Mouse (Mus musculus) stomach, embryonic 14.5 days (tissue): ENCODE results near the gene Esr2. TPM values are rescaled to one million over a fixed set of nuclear protein-coding genes. Genes with fewer than 3 reads are reported as not detected.

Source experiments
- ATAC-seq: fragments of 200-750 bp; cut with Nextera tagmentation; 2 replicates; pipeline ENCODE4 v1.8.0; 2017; ENCODE audit warnings: low read depth, moderate TSS enrichment; ENCODE audit not compliant: insufficient number of reproducible peaks, insufficient read depth, low FRiP score
- H3K27ac ChIP-seq: fragments of 300-500 bp; sonication (generic); 2 replicates; pipeline ENCODE4 v1.5.1; 2014; ENCODE audit warnings: mild to moderate bottlenecking, low read length, moderate library complexity, mixed read lengths
- H3K27me3 ChIP-seq: fragments of 300-500 bp; sonication (generic); 2 replicates; pipeline ENCODE4 v1.6.1; 2014; ENCODE audit warnings: low read length, control low read depth, mixed read lengths; ENCODE audit not compliant: control insufficient read depth, insufficient read depth
- H3K36me3 ChIP-seq: fragments of 300-500 bp; sonication (generic); 2 replicates; pipeline ENCODE4 v1.6.1; 2014; ENCODE audit warnings: mild to moderate bottlenecking, control low read depth, low read length, moderate library complexity, mixed read lengths; ENCODE audit not compliant: control insufficient read depth, insufficient read depth
- H3K4me1 ChIP-seq: fragments of 300-500 bp; sonication (generic); 2 replicates; pipeline ENCODE4 v1.6.1; 2014; ENCODE audit warnings: low read length, control low read depth, mixed read lengths; ENCODE audit not compliant: control insufficient read depth, insufficient read depth
- H3K4me2 ChIP-seq: fragments of 300-500 bp; sonication (generic); replicated peaks from 2 replicates; pipeline ENCODE4 v1.6.1; 2014; ENCODE audit warnings: low read depth, low read length, control low read depth
- H3K4me3 ChIP-seq: fragments of 300-500 bp; sonication (generic); 2 replicates; pipeline ENCODE4 v1.5.1; 2014; ENCODE audit warnings: low read depth, low read length, control low read depth
- H3K9ac ChIP-seq: fragments of 300-500 bp; sonication (generic); replicated peaks from 2 replicates; pipeline ENCODE4 v1.6.1; 2014; ENCODE audit warnings: low read depth, mild to moderate bottlenecking, control low read depth, low read length, moderate library complexity, mixed read lengths
- H3K9me3 ChIP-seq: fragments of 300-500 bp; sonication (generic); 2 replicates; pipeline ENCODE4 v1.6.1; 2016; ENCODE audit warnings: low read depth, low read length, control low read depth; ENCODE audit not compliant: control insufficient read depth
- WGBS: fragments of 180-500 bp; shearing (Covaris S2); extraction: QIAGEN DNeasy Blood & Tissue Kit; methylation state at CpG from one replicate; pipeline ENCODE4 v1.1.7; 2014; 5-methylcytosine and 5-hydroxymethylcytosine counted together
- polyA plus RNA-seq: library from polyadenylated mRNA; unstranded; fragments of >200 nt; fragmentation: Nextera tagmentation; extraction: Ambion mirVana; gene quantifications from 2 replicates; pipeline ENCODE4 v1.2.1, GENCODE M21; 2014

Esr2 gene
- polyA plus RNA-seq, 1 experiment from 2014 or later = 0.19 TPM

DNA sequence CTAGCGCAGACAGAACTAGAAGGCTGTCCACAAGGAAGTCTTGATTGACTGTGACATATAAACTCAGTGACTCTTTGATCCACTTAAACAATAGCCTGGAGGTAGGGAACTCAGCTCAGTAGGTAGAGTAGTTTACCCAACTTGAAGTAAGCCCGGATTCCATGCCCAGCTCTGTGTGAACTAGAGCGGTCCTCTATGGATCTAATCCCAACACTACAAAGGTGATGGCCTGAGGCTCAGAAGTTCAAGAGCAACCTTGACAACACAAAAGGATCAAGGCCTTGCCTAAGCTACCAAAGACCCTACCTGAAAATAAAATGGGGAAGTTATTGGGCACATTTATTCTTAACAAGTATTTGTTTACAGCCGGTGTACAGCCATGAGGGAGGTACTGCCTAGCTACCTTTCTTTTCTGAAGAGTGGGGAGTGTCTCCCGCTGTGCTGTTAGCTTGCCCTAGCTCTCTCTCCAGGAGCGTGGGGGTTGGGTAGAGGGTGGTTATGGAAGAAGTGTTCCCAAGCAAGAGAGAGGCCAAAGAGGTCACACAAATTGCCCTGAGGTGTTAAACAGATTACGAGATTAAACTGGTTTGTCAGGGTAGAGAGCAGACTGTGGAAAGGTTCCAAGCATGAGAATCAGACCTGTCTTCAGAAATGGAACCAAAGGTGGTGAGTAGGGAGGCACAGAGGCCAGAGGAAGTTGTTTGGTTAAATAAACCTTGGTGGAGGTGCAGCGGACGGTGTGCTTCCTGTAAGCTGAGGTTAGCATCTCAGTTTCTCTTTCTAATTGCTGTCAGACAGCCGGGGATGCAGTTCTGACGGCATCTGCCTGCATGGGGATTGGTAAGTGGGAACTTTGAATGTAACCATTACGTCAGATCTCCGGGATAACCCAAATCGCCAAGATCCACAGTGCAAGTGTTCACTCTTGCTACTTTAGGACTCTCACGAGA lies 90.8 kb downstream of the Esr2 start:
- H3K4me1 ChIP-seq = 0 out of 2 replicates have a peak, but pooled peaks cover 3% of the 10 kb centered on the region
- no peaks in the 10 kb centered on the region for H3K9me3 ChIP-seq
- H3K27me3 ChIP-seq = no peaks in the 10 kb centered on the region
- peaks cover 9% of the 10 kb centered on the region for H3K36me3 ChIP-seq
- ATAC-seq = no peak
- WGBS = 65% methylated on average over 15 of the region's 15 CpGs
- H3K27ac ChIP-seq = no peak overlapping the region
- H3K4me2 ChIP-seq = no peak overlapping the region
- no peak overlapping the region for H3K9ac ChIP-seq
- H3K4me3 ChIP-seq = no peak overlapping the region

DNA sequence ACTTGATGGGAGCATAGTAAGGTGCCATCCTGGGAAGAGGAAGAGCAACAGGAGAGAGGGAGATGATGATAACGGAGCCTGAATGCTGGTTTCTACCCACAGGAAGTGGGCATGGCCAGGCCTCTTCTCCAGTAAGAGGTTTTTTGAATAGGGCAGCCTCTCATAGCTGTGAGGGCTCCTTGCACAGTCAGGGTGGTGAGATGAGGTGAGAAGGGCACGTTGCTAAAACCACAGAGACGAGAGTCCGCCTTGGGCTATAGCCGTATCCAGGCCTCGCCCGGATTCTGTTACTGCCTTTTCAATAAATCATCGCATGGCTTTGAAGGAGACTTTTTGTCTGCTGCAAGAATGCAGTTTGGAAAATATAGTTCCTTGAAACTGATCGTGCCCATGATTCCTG lies 92.0 kb downstream of the Esr2 start:
- WGBS = 68% methylated on average over 9 of the region's 9 CpGs
- H3K9ac ChIP-seq = no peak overlapping the region
- no peak overlapping the region for H3K27ac ChIP-seq
- no peaks in the 10 kb centered on the region for H3K27me3 ChIP-seq
- 0 out of 2 replicates have a peak, but pooled peaks cover 10% of the 10 kb centered on the region for H3K4me1 ChIP-seq
- no peak overlapping the region for H3K4me2 ChIP-seq
- no peak for ATAC-seq
- peaks cover 9% of the 10 kb centered on the region for H3K36me3 ChIP-seq
- H3K9me3 ChIP-seq = no peaks in the 10 kb centered on the region
- H3K4me3 ChIP-seq = no peak overlapping the region

DNA sequence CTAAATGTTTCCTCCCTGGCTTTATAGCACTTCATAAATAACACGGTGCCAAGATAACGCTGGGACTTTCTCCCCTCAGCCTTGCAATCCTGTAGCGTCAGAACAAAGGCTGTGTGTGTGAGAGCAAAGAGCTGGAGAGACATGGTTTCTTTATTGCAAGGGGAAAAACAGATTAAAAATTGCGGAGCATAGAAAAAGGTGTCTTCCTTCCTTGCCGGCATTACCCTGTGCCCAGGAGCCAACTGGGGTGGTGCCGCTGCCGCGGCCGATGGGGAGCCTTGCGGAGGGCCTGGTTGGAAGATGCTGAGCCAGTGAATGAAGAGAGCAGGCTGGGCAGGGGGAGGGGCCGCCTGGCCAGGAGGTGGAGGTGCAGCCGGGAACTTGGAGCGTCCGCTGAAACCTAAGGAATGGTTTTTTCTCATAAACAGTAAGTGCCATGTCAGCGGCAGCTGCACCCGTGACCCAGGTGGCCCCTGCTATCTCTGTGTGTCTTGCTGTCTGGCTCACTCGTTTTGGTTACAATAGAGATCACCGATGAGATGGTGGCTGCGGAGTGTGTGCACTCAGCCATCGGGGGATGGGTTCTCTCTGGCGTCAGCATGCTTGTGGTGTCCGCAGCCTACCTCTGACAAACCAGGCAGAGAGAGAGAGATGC lies 95.4 kb downstream of the Esr2 start:
- Histone ChIP-seq H3K9ac (no peak overlapping the region), H3K27me3 (no peaks in the 10 kb centered on the region), H3K9me3 (no peaks in the 10 kb centered on the region), H3K36me3 (peaks cover 12% of the 10 kb centered on the region), H3K4me2 (peak overlapping the region; percentile 42), H3K4me1 (0 out of 2 replicates have a peak, but pooled peaks cover 10% of the 10 kb centered on the region), H3K27ac (no peak overlapping the region), H3K4me3 (peak overlapping the region; percentile 13)
- WGBS = 4% methylated on average over 21 of the region's 22 CpGs
- ATAC-seq = peak; percentile 77; the same call in 1 of the 2 replicates

DNA sequence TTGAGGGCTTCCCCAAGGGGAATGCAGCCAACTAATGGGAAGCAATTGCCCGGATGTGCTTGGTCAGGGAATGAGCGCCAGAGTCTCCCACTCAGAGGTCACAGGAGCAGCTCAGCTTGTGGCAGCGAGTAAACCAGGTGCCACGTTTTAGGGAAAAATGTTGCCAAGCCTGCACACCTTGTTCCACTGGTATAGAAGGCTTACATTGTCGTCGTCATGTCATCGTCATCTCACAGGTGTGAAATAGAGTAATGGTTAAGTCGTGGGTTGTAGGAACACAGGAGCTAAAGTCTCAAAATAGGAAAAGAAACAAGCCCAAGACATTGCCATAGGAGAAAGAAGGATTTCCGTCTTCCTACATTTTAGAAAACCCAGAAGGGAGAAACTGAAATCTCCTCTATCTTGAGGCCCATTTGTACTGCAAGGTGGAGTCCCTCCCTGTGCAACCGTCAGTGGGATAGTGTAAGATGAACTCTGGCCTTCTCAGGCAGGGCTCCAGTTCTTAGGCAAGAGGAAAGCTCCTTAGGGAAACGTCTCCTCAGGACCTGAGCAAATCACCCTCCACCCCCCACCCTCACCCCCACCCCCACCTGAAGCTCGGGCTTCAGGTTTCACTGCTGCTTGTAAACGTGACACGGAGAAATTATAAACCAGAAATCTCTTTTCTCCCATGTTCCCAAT lies 96.0 kb downstream of the Esr2 start:
- peak overlapping the region; percentile 13; the same call in 1 of the 2 replicates for H3K4me3 ChIP-seq
- 38% methylated on average over 14 of the region's 14 CpGs for WGBS
- no peak for ATAC-seq
- peaks cover 13% of the 10 kb centered on the region for H3K36me3 ChIP-seq
- no peak overlapping the region for H3K27ac ChIP-seq
- no peaks in the 10 kb centered on the region for H3K27me3 ChIP-seq
- H3K9me3 ChIP-seq = no peaks in the 10 kb centered on the region
- H3K9ac ChIP-seq = no peak overlapping the region
- 0 out of 2 replicates have a peak, but pooled peaks cover 10% of the 10 kb centered on the region for H3K4me1 ChIP-seq
- H3K4me2 ChIP-seq = peak overlapping the region; percentile 42

DNA sequence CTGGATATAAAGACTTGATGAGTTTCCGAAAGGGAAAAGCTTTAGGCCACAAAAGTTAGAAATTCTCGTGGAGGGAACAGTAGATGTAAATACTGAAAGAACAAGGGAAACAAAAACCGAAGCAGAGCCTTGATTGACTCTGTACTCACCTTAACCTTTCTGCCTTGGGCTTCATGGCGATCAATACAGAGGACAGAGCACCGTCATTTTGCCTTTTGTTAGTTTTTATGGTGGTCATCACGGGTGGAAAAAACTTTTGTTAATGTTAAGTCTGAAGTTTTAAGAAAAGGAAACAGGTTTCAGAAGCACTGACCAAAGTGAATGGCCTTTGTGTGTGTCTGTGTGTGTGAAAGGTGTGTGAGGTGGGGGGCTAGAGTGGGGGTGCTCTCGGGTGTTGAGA lies 103.1 kb downstream of the Esr2 start:
- H3K4me3 ChIP-seq = no peak overlapping the region
- H3K36me3 ChIP-seq = peaks cover 17% of the 10 kb centered on the region; the same call in 1 of the 2 replicates
- WGBS = 57% methylated on average over 7 of the region's 7 CpGs
- H3K27me3 ChIP-seq = no peaks in the 10 kb centered on the region
- no peak overlapping the region for H3K4me2 ChIP-seq
- H3K9me3 ChIP-seq = no peaks in the 10 kb centered on the region
- H3K27ac ChIP-seq = no peak overlapping the region
- H3K4me1 ChIP-seq = no peaks in the 10 kb centered on the region
- H3K9ac ChIP-seq = no peak overlapping the region
- ATAC-seq = no peak

DNA sequence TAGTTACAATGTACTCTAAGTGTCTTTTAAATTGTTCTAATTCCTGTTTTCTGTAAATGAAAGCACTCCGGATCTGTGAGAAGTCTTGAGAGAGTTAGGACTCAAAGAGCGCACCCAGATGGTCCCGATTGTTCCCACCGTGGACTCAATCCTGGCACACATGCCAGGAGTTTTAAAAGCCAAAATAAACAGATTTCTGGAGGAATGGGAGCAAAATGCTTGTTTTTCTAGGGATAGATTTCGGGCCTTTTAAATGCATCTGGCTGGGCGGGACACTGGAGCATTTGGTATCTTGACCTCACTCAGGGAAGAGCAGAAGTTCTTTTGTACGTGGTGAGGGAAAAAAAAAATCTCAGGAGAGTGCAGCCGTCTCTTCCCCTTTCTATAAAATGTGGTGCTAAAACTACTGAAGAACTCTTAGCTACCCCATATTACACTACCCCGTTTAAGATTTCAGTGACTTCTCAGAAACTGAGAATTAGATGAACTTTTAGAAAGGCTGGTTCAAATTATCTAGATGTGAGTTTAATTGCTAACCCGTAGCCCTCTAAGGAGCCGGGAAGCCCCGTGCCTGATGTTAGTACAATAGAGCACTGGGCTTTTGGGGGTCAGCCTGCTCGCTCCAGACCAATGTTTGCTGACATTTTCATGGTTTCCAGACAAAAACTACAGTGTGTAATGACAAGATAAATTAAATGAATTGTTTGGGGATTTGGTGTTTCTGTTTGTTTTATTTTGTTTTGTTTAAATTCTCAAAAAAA lies 103.8 kb downstream of the Esr2 start:
- ATAC-seq = no peak
- Histone ChIP-seq H3K4me1 (no peaks in the 10 kb centered on the region), H3K9ac (no peak overlapping the region), H3K9me3 (no peaks in the 10 kb centered on the region), H3K36me3 (peaks cover 13% of the 10 kb centered on the region; the same call in 1 of the 2 replicates), H3K27ac (no peak overlapping the region), H3K4me3 (no peak overlapping the region), H3K4me2 (no peak overlapping the region), H3K27me3 (no peaks in the 10 kb centered on the region)
- 34% methylated on average over 13 of the region's 13 CpGs for WGBS

DNA sequence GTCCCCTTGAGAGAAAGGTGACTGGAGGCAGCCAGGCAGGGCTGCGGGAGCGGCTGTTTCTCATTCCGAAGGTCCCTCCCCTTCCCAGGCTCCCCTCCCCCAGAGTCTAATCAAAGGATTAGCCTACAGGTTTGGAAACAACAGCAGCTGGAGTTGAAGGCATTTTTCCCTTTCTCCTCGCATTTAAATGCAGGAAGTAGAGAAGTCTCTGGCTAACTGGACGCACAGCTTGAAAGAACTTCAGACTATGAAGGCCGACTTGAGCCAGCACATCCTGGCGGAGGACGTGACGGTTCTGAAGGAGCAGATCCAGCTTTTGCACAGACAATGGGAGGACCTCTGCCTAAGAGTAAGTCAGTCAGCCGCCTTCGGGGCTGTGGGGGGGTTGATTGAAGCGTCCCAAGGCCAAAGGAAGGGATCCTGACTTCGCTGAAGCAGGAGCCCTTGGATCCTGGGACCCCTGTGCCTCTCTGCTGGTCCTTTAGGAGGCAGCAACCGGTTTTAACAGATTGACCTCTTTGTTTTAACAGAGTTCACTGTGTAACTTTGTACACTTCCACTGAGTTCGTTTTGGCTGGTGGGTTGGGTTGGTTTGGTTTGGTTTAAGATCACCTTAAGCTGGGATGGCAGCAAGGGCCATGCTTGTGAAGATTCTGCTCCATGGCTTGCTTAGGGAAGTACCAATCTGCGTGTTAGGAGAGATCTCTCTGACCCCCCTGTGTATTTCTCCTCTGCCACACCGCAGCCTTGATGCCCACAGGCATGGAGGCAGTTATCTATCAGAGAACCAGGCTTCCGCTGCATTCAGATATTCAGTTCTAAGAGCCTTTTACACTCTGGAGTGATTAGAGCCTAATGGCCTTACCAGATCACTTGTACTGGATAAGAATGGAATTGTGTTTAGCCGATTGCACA lies 104.9 kb downstream of the Esr2 start:
- WGBS = 23% methylated on average over 19 of the region's 19 CpGs
- no peak for ATAC-seq
- Histone ChIP-seq H3K4me2 (peak overlapping the region; percentile 19), H3K27me3 (no peaks in the 10 kb centered on the region), H3K4me1 (no peaks in the 10 kb centered on the region), H3K9me3 (no peaks in the 10 kb centered on the region), H3K4me3 (no peak overlapping the region), H3K27ac (peak overlapping the region; percentile 44; the same call in 1 of the 2 replicates), H3K9ac (no peak overlapping the region), H3K36me3 (peaks cover 11% of the 10 kb centered on the region; the same call in 1 of the 2 replicates)
